Mouse (Mus musculus) neural tube, embryonic 14.5 days (tissue): ENCODE results near the gene Adpgk. TPM values are rescaled to one million over a fixed set of nuclear protein-coding genes. Genes with fewer than 3 reads are reported as not detected.

Experiments used
- ATAC-seq: fragments of 200-750 bp; cut with Nextera tagmentation; 2 replicates; pipeline ENCODE4 v1.8.0; 2017; ENCODE audit warnings: low read depth, mild to moderate bottlenecking, moderate TSS enrichment, moderate library complexity
- H3K27ac ChIP-seq: fragments of 300-500 bp; sonication (generic); 2 replicates; pipeline ENCODE4 v1.5.1; 2014; ENCODE audit warnings: low read depth, mild to moderate bottlenecking, control low read depth, low read length, moderate library complexity, mixed read lengths
- H3K27me3 ChIP-seq: fragments of 300-500 bp; sonication (generic); 2 replicates; pipeline ENCODE4 v1.6.1; 2014; ENCODE audit warnings: low read length; ENCODE audit not compliant: control insufficient read depth, insufficient read depth
- H3K36me3 ChIP-seq: fragments of 300-500 bp; sonication (generic); 2 replicates; pipeline ENCODE4 v1.6.1; 2014; ENCODE audit warnings: low read length, mixed read lengths; ENCODE audit not compliant: control insufficient read depth, insufficient read depth
- H3K4me1 ChIP-seq: fragments of 300-500 bp; sonication (generic); 2 replicates; pipeline ENCODE4 v1.6.1; 2014; ENCODE audit warnings: low read length; ENCODE audit not compliant: control insufficient read depth, insufficient read depth
- H3K4me2 ChIP-seq: fragments of 300-500 bp; sonication (generic); 2 replicates; pipeline ENCODE4 v1.6.1; 2014; ENCODE audit warnings: mild to moderate bottlenecking, low read depth, low read length, control low read depth
- H3K4me3 ChIP-seq: fragments of 300-500 bp; sonication (generic); 2 replicates; pipeline ENCODE4 v1.5.1; 2014; ENCODE audit warnings: low read depth, low read length, control low read depth, mixed read lengths
- H3K9ac ChIP-seq: fragments of 300-500 bp; sonication (generic); replicated peaks from 2 replicates; pipeline ENCODE4 v1.6.1; 2014; ENCODE audit warnings: low read depth, mild to moderate bottlenecking, control low read depth, low read length, mixed read lengths
- H3K9me3 ChIP-seq: fragments of 300-500 bp; sonication (generic); 2 replicates; pipeline ENCODE4 v1.6.1; 2016; ENCODE audit warnings: low read length; ENCODE audit not compliant: control insufficient read depth
- WGBS: fragments of 180-500 bp; shearing (Covaris S2); extraction: QIAGEN DNeasy Blood & Tissue Kit; methylation state at CpG from one replicate; pipeline ENCODE4 v1.1.7; 2014; 5-methylcytosine and 5-hydroxymethylcytosine counted together
- polyA plus RNA-seq: library from polyadenylated mRNA; unstranded; fragments of >200 nt; fragmentation: Nextera tagmentation; extraction: Ambion mirVana; gene quantifications from 2 replicates; pipeline ENCODE4 v1.2.1, GENCODE M21; 2014

Adpgk gene
- polyA plus RNA-seq, 1 experiment from 2014 or later, result 22.1 TPM

- H3K9ac ChIP-seq, result no peak overlapping the region
- no peak overlapping the region for H3K4me2 ChIP-seq
- no peaks in the 10 kb centered on the region for H3K27me3 ChIP-seq
- no peaks in the 10 kb centered on the region for H3K4me1 ChIP-seq
- H3K36me3 ChIP-seq, result no peaks in the 10 kb centered on the region
- no peak overlapping the region for H3K27ac ChIP-seq
- H3K4me3 ChIP-seq, result no peak overlapping the region
- 28% methylated on average over 5 of the region's 5 CpGs for WGBS
- peak; percentile 54; the same call in 1 of the 2 replicates for ATAC-seq
- no peaks in the 10 kb centered on the region for H3K9me3 ChIP-seq
Observed at GRCm38 (mm10) chr9:59269728-59270127, 21.6 kb upstream of the Adpgk start.

GRCm38 (mm10) chr9:59271081-59271480 is 20.3 kb upstream of the Adpgk start:
- ATAC-seq, result no peak
- Histone ChIP-seq H3K9ac (no peak overlapping the region), H3K4me1 (no peaks in the 10 kb centered on the region), H3K4me2 (no peak overlapping the region), H3K4me3 (no peak overlapping the region), H3K27ac (no peak overlapping the region), H3K27me3 (no peaks in the 10 kb centered on the region), H3K36me3 (no peaks in the 10 kb centered on the region), H3K9me3 (no peaks in the 10 kb centered on the region)
- WGBS, result 44% methylated on average over 4 of the region's 4 CpGs

GRCm38 (mm10) chr9:59271711-59272110 is 19.6 kb upstream of the Adpgk start:
- H3K9ac ChIP-seq, result no peak overlapping the region
- H3K27me3 ChIP-seq, result no peaks in the 10 kb centered on the region
- no peaks in the 10 kb centered on the region for H3K36me3 ChIP-seq
- no peaks in the 10 kb centered on the region for H3K9me3 ChIP-seq
- no peaks in the 10 kb centered on the region for H3K4me1 ChIP-seq
- WGBS, result 38% methylated on average over 6 of the region's 6 CpGs
- no peak overlapping the region for H3K27ac ChIP-seq
- no peak overlapping the region for H3K4me2 ChIP-seq
- no peak overlapping the region for H3K4me3 ChIP-seq
- ATAC-seq, result no peak

GRCm38 (mm10) chr9:59273199-59273598 is 18.2 kb upstream of the Adpgk start:
- H3K4me3 ChIP-seq, result no peak overlapping the region
- no peak overlapping the region for H3K4me2 ChIP-seq
- H3K4me1 ChIP-seq, result no peaks in the 10 kb centered on the region
- H3K36me3 ChIP-seq, result no peaks in the 10 kb centered on the region
- H3K9me3 ChIP-seq, result no peaks in the 10 kb centered on the region
- no peak overlapping the region for H3K27ac ChIP-seq
- H3K27me3 ChIP-seq, result no peaks in the 10 kb centered on the region
- ATAC-seq, result no peak
- H3K9ac ChIP-seq, result no peak overlapping the region

- 83% methylated on average over 19 of the region's 19 CpGs for WGBS
- no peaks in the 10 kb centered on the region for H3K27me3 ChIP-seq
- H3K4me2 ChIP-seq, result no peak overlapping the region
- no peak overlapping the region for H3K4me3 ChIP-seq
- no peak for ATAC-seq
- no peaks in the 10 kb centered on the region for H3K4me1 ChIP-seq
- no peak overlapping the region for H3K27ac ChIP-seq
- H3K9ac ChIP-seq, result no peak overlapping the region
- no peaks in the 10 kb centered on the region for H3K36me3 ChIP-seq
- no peaks in the 10 kb centered on the region for H3K9me3 ChIP-seq
Observed at GRCm38 (mm10) chr9:59274846-59275455, 16.4 kb upstream of the Adpgk start.

GRCm38 (mm10) chr9:59278199-59278598 is 13.2 kb upstream of the Adpgk start:
- Histone ChIP-seq H3K9me3 (no peaks in the 10 kb centered on the region), H3K36me3 (no peaks in the 10 kb centered on the region), H3K9ac (no peak overlapping the region), H3K4me2 (no peak overlapping the region), H3K27me3 (no peaks in the 10 kb centered on the region), H3K4me1 (no peaks in the 10 kb centered on the region), H3K4me3 (no peak overlapping the region), H3K27ac (no peak overlapping the region)
- no peak for ATAC-seq
- 88% methylated on average over 2 of the region's 2 CpGs for WGBS

GRCm38 (mm10) chr9:59278694-59279093 is 12.7 kb upstream of the Adpgk start:
- ATAC-seq, result no peak
- WGBS, result 78% methylated on average over 5 of the region's 5 CpGs
- H3K27ac ChIP-seq, result no peak overlapping the region
- H3K4me1 ChIP-seq, result no peaks in the 10 kb centered on the region
- no peak overlapping the region for H3K4me2 ChIP-seq
- no peaks in the 10 kb centered on the region for H3K36me3 ChIP-seq
- no peak overlapping the region for H3K9ac ChIP-seq
- H3K27me3 ChIP-seq, result no peaks in the 10 kb centered on the region
- no peaks in the 10 kb centered on the region for H3K9me3 ChIP-seq
- no peak overlapping the region for H3K4me3 ChIP-seq

- Histone ChIP-seq H3K27ac (no peak overlapping the region), H3K9ac (no peak overlapping the region), H3K36me3 (no peaks in the 10 kb centered on the region), H3K4me3 (no peak overlapping the region), H3K27me3 (no peaks in the 10 kb centered on the region), H3K4me2 (no peak overlapping the region), H3K9me3 (no peaks in the 10 kb centered on the region), H3K4me1 (no peaks in the 10 kb centered on the region)
- ATAC-seq, result no peak
- 88% methylated on average over 5 of the region's 5 CpGs for WGBS
Observed at GRCm38 (mm10) chr9:59280888-59281287, 10.5 kb upstream of the Adpgk start.

- H3K4me1 ChIP-seq, result no peaks in the 10 kb centered on the region
- H3K36me3 ChIP-seq, result no peaks in the 10 kb centered on the region
- no peak overlapping the region for H3K27ac ChIP-seq
- peak; percentile 86 for ATAC-seq
- H3K4me3 ChIP-seq, result no peak overlapping the region
- no peaks in the 10 kb centered on the region for H3K9me3 ChIP-seq
- H3K9ac ChIP-seq, result no peak overlapping the region
- peak overlapping the region; percentile 27; the same call in 1 of the 2 replicates for H3K4me2 ChIP-seq
- WGBS, result 43% methylated on average over 24 of the region's 27 CpGs
- H3K27me3 ChIP-seq, result no peaks in the 10 kb centered on the region
Observed at GRCm38 (mm10) chr9:59281871-59282682, 9.3 kb upstream of the Adpgk start.
